Mouse (Mus musculus): ENCODE measurements around the gene Cd81.

DNA sequence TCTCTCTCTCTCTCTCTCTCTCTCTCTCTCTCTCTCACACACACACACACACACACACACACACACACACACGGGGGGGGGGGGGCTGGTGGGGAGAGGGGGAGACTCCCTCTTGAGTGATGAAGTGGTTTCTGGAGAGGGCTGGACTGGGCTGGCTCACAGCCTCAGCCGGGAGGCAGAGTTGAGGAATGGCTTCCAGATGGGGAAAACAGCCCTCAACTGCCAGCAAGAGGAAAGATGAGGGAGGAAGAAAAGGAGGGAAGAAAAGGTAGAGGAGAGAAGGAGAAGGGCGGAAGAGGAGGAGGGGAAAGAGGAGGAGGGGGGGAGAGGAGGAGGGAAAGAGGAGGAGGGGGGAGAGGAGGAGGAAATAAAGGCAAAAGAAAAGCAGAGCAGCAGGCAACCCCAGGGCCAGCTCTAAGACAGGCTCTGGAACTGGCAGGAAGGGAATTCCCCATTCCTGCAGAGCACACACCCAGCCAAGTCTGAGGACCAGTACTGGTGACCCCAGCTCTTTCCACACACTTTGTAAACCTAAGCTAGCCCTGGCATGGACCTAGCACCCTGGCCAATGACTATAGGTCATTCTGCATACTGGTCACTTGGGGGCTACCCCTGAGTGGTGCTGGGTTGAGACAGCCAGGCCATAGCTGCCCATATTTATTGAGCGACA lies 43.4 kb upstream of the Cd81 start:
- TF ChIP-seq CTCF (IDR thresholded peaks at IDR 0.05; ENCODE audit: low read depth, low read length) = no peak
- no peak for TF ChIP-seq POLR2A (IDR thresholded peaks at IDR 0.05; ENCODE audit: extremely low read depth, insufficient read depth, low read length)

All from liver, adult 2 months (tissue).